Mouse (Mus musculus) embryonic fibroblast, embryonic 13.5 days (primary cell): ENCODE results near the gene Ccdc117.

Experiments
- CTCF ChIP-seq: IDR thresholded peaks from 2 replicates; pipeline ENCODE4 v1.5.1; 2011; ENCODE audit warnings: mild to moderate bottlenecking, control low read depth, low read length, moderate library complexity, borderline replicate concordance; ENCODE audit not compliant: insufficient read depth
- POLR2A ChIP-seq: IDR thresholded peaks from 2 replicates; pipeline ENCODE4 v1.6.1; 2011; ENCODE audit warnings: low read depth, mild to moderate bottlenecking, control low read depth, low read length, moderate library complexity

DNA sequence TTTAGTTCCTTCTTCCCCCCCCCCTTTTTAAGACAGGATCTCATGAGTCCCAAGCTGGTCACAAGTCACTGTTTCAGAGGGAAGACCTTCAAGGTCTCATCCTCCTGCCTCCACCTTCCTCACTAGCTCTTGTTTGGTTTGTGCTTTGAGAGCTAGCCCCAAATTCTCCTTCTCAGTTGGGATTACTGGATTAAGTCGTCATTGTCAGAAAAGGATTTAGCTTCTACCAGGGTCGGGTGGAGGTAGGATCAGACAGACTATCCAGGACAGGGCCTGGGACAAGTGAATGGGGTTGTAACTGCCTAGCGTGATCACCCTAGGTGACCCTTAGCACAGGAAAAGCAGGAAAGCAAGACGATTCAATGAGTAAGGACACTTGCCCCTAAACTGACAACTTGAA is 1.7 kb downstream of the Ccdc117 start:
- TF ChIP-seq CTCF: no peak
- TF ChIP-seq POLR2A: no peak
